Mouse (Mus musculus) liver, embryonic 14.5 days (tissue): ENCODE data around the gene Etv6.

Experiments
- CTCF ChIP-seq: IDR thresholded peaks from 2 replicates; pipeline ENCODE4 v1.5.1; 2016; ENCODE audit warnings: antibody characterized with exemption, low read depth, control low read depth
- EP300 ChIP-seq: IDR thresholded peaks from 2 replicates; pipeline ENCODE4 v1.6.1; 2016; ENCODE audit warnings: antibody characterized with exemption, low read depth

- no peak for TF ChIP-seq EP300
- TF ChIP-seq CTCF = no peak
Measured at GRCm38 (mm10) chr6:134243119-134243518, 207.6 kb downstream of the Etv6 start.
